Mouse (Mus musculus): ENCODE results near the gene Scap. TPM values are rescaled to one million over a fixed set of nuclear protein-coding genes. Genes with fewer than 3 reads are reported as not detected.

The Scap gene
- polyA plus RNA-seq (2012; rRNA removed), result 23.9 and 26.3 TPM in 2 replicates

DNA sequence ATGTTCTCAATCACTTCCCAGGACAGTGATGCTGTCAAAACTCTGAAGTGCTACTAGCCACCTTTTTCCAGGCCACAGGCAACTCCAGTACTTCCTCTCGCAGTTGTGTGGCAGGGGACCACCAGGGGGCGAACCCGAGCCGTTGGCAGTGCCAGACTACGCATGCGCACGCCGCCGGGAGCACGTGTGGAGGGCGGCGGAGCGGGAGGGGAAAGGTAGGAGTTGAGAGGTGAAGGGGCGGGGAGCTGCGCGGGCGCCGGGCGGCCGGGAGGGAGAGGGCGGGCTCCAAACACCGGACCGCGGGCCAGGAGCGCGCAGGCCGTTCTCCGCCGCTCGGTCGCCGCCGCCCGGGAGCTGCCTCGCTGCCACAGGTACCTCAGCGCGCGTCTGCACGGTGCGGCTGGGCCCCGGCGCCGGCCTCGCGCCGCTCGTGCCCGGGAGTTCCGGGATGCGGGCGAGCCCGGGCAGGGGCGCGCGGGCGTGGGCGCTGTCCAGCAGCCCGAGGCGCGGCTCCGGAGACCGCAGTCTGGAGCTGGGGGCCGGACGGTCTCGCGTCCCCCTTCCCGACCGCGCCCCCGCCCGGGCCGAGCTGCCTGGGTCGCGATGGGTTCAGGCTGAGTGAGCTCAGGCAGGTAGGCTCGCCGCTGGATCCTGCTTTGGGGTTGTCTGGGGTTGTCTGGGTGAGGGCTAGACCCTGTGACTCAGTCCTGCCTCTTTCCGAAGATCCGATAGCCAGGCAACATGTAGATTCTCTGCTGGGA is at the start of gene Scap:
Scap (plus strand) TSS at position 154 of the 761 bp plus-strand sequence.

GRCm38 (mm10) chr9:110304969-110305651 is 28.0 kb upstream of the Scap start, which contains the start of gene Elp6:
Elp6 (plus strand) TSS chr9:110305173.

GRCm38 (mm10) chr9:110408099-110408773 is 75.1 kb downstream of the Scap start, which contains the start of gene Ptpn23:
Ptpn23 (minus strand) TSS chr9:110408213.

DNA sequence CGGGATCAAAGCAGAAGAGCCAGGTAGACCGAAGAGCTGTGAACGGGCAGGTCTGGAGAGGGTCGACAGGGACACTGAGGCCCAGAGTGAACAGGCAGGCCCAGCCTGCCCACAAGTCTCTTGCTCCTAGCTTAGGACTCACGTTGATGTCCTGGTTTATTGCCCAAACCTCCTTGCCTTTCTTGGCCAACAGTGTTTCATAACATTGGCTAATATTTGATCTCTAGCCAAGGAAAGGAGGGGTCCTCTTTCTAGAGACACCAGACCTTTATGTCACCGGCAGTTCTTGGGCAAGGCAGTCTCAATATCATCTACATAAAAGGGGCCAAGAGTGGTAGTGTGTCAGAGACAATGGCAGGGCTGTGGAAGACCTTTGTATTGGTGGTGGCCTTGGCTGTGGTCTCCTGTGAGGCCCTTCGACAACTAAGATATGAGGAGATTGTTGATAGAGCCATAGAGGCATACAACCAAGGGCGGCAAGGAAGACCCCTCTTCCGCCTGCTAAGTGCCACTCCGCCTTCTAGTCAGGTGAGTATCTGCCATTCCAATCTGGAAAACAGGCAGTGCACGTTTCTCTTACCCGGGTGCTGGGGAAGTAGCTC is 86.5 kb downstream of the Scap start, which contains the start of gene Ngp:
Ngp (plus strand) TSS at position 237 of the 602 bp plus-strand sequence.

Other genes starting within 250 kb of the Scap start
- gene Smarcc1, start 215.6 kb upstream of the Scap start, polyA plus RNA-seq (2012; rRNA removed), result 7.1 and 8.4 TPM in 2 replicates
- gene Dhx30, start 215.5 kb upstream of the Scap start, polyA plus RNA-seq (2012; rRNA removed), result 19.8 and 23.6 TPM in 2 replicates
- 0.14 and 0.15 TPM in 2 replicates for gene Cspg5, start 89.5 kb upstream of the Scap start, polyA plus RNA-seq (2012; rRNA removed)
- 5.1 and 5.9 TPM in 2 replicates for gene Elp6, start 28.1 kb upstream of the Scap start, polyA plus RNA-seq (2012; rRNA removed)
- gene Ptpn23, start 74.9 kb downstream of the Scap start, polyA plus RNA-seq (2012; rRNA removed), result 2.6 and 3.1 TPM in 2 replicates
- 689 and 935 TPM in 2 replicates for gene Ngp, start 86.5 kb downstream of the Scap start, polyA plus RNA-seq (2012; rRNA removed)
- 3.3 and 4.0 TPM in 2 replicates for gene Klhl18, start 143.4 kb downstream of the Scap start, polyA plus RNA-seq (2012; rRNA removed)
- 0.16 and 0.20 TPM in 2 replicates for gene Kif9, start 143.7 kb downstream of the Scap start, polyA plus RNA-seq (2012; rRNA removed)
- 20.0 and 26.1 TPM in 2 replicates for gene Setd2, start 199.3 kb downstream of the Scap start, polyA plus RNA-seq (2012; rRNA removed)

Data from liver, embryonic 18 days (tissue).